Mouse (Mus musculus) hindbrain, embryonic 12.5 days (tissue): Measurements from ENCODE around the gene Lzts3. TPM values are rescaled to one million over a fixed set of nuclear protein-coding genes. Genes with fewer than 3 reads are reported as not detected.

Source experiments
- ATAC-seq: fragments of 200-750 bp; cut with Nextera tagmentation; 2 replicates; pipeline ENCODE4 v1.8.0; 2017; ENCODE audit warnings: moderate TSS enrichment; ENCODE audit not compliant: low FRiP score
- H3K27ac ChIP-seq: fragments of 300-500 bp; sonication (generic); 2 replicates; pipeline ENCODE4 v1.5.1; 2016; ENCODE audit warnings: mild to moderate bottlenecking
- H3K27me3 ChIP-seq: fragments of 300-500 bp; sonication (generic); 2 replicates; pipeline ENCODE4 v1.6.1; 2016; ENCODE audit warnings: mild to moderate bottlenecking
- H3K36me3 ChIP-seq: fragments of 300-500 bp; sonication (generic); 2 replicates; pipeline ENCODE4 v1.6.1; 2016; ENCODE audit warnings: mild to moderate bottlenecking
- H3K4me1 ChIP-seq: fragments of 300-500 bp; sonication (generic); 2 replicates; pipeline ENCODE4 v1.6.1; 2016
- H3K4me2 ChIP-seq: fragments of 300-500 bp; sonication (generic); replicated peaks from 2 replicates; pipeline ENCODE4 v1.6.1; 2016; ENCODE audit warnings: mild to moderate bottlenecking
- H3K4me3 ChIP-seq: fragments of 300-500 bp; sonication (generic); 2 replicates; pipeline ENCODE4 v1.5.1; 2016; ENCODE audit warnings: mild to moderate bottlenecking
- H3K9ac ChIP-seq: fragments of 300-500 bp; sonication (generic); 2 replicates; pipeline ENCODE4 v1.6.1; 2016; ENCODE audit warnings: mild to moderate bottlenecking, moderate library complexity
- H3K9me3 ChIP-seq: fragments of 300-500 bp; sonication (generic); replicated peaks from 2 replicates; pipeline ENCODE4 v1.6.1; 2016; ENCODE audit warnings: mild to moderate bottlenecking
- WGBS: fragments of 180-500 bp; shearing (Covaris S2); methylation state at CpG from one replicate; pipeline ENCODE4 v1.1.7; 2016; 5-methylcytosine and 5-hydroxymethylcytosine counted together
- polyA plus RNA-seq: library from polyadenylated mRNA; unstranded; fragments of >200 nt; fragmentation: Nextera tagmentation; extraction: Ambion mirVana; gene quantifications from 2 replicates; pipeline ENCODE4 v1.2.1, GENCODE M21; 2016

The Lzts3 gene
- polyA plus RNA-seq, 1 experiment from 2014 or later: 8.4 TPM

GRCm38 (mm10) chr2:130634006-130634738 is 8.4 kb downstream of the Lzts3 start:
- H3K9ac ChIP-seq: peak overlapping the region; percentile 54
- peaks cover 60% of the 10 kb centered on the region for H3K27me3 ChIP-seq
- ATAC-seq: peak; percentile 24; the same call in 1 of the 2 replicates

GRCm38 (mm10) chr2:130632887-130633675 is 9.5 kb downstream of the Lzts3 start:
- peaks cover 40% of the 10 kb centered on the region for H3K4me1 ChIP-seq
- no peaks in the 10 kb centered on the region for H3K36me3 ChIP-seq
- H3K27me3 ChIP-seq: peaks cover 49% of the 10 kb centered on the region
- H3K4me2 ChIP-seq: no peak overlapping the region
- WGBS: 47% methylated on average over 5 of the region's 5 CpGs
- no peak overlapping the region for H3K4me3 ChIP-seq
- ATAC-seq: no peak
- H3K9me3 ChIP-seq: no peaks in the 10 kb centered on the region
- H3K9ac ChIP-seq: no peak overlapping the region
- H3K27ac ChIP-seq: no peak overlapping the region

More at GRCm38 (mm10) chr2:130634006-130634738, 8.4 kb downstream of the Lzts3 start:
- peaks cover 35% of the 10 kb centered on the region for H3K4me1 ChIP-seq
- peak overlapping the region; percentile 70 for H3K4me2 ChIP-seq
- H3K27ac ChIP-seq: no peak overlapping the region
- peak overlapping the region; percentile 34 for H3K4me3 ChIP-seq
- no peaks in the 10 kb centered on the region for H3K36me3 ChIP-seq
- H3K9me3 ChIP-seq: no peaks in the 10 kb centered on the region
- WGBS: 8% methylated on average over 13 of the region's 14 CpGs

GRCm38 (mm10) chr2:130632416-130632815 is 10.2 kb downstream of the Lzts3 start:
- H3K36me3 ChIP-seq: peaks cover 3% of the 10 kb centered on the region
- WGBS: 79% methylated on average over 1 of the region's 1 CpGs
- H3K9me3 ChIP-seq: no peaks in the 10 kb centered on the region
- no peak overlapping the region for H3K9ac ChIP-seq
- peaks cover 38% of the 10 kb centered on the region for H3K4me1 ChIP-seq
- peaks cover 42% of the 10 kb centered on the region for H3K27me3 ChIP-seq
- H3K4me2 ChIP-seq: no peak overlapping the region
- H3K4me3 ChIP-seq: no peak overlapping the region
- H3K27ac ChIP-seq: no peak overlapping the region
- ATAC-seq: no peak

- peak; percentile 81 for ATAC-seq
- peaks cover 16% of the 10 kb centered on the region for H3K36me3 ChIP-seq
- peak within 1 kb of the TSS; percentile 95 for H3K4me2 ChIP-seq
- peaks cover 16% of the 10 kb centered on the region for H3K27me3 ChIP-seq
- WGBS: under 1% methylated on average over 25 of the region's 25 CpGs
- peaks cover 24% of the 10 kb centered on the region for H3K4me1 ChIP-seq
- H3K4me3 ChIP-seq: peak within 1 kb of the TSS; percentile 99
- H3K9ac ChIP-seq: peak within 1 kb of the TSS; percentile 93
- H3K9me3 ChIP-seq: no peaks in the 10 kb centered on the region
- H3K27ac ChIP-seq: peak within 1 kb of the TSS; percentile 74
Measured at GRCm38 (mm10) chr2:130629839-130630203, 12.8 kb downstream of the Lzts3 start, which contains the start of the genes Fastkd5 and Ubox5. TSS of gene Fastkd5 (minus strand) at chr2:130630027. TSS of gene Ubox5 (minus strand) at chr2:130630038.

GRCm38 (mm10) chr2:130629080-130629838 is 13.3 kb downstream of the Lzts3 start:
- H3K4me2 ChIP-seq: peak overlapping the region; percentile 95
- H3K27ac ChIP-seq: peak overlapping the region; percentile 74
- H3K27me3 ChIP-seq: peaks cover 11% of the 10 kb centered on the region
- 2% methylated on average over 37 of the region's 37 CpGs for WGBS
- peaks cover 18% of the 10 kb centered on the region for H3K4me1 ChIP-seq
- peak; percentile 55 for ATAC-seq
- peaks cover 19% of the 10 kb centered on the region for H3K36me3 ChIP-seq
- no peaks in the 10 kb centered on the region for H3K9me3 ChIP-seq
- H3K4me3 ChIP-seq: peak overlapping the region; percentile 99
- H3K9ac ChIP-seq: peak overlapping the region; percentile 93

- no peak overlapping the region for H3K4me3 ChIP-seq
- H3K27me3 ChIP-seq: peaks cover 2% of the 10 kb centered on the region
- no peaks in the 10 kb centered on the region for H3K9me3 ChIP-seq
- peaks cover 10% of the 10 kb centered on the region for H3K4me1 ChIP-seq
- peak overlapping the region; percentile 95 for H3K4me2 ChIP-seq
- H3K36me3 ChIP-seq: peaks cover 27% of the 10 kb centered on the region
- no peak overlapping the region for H3K27ac ChIP-seq
- no peak for ATAC-seq
- no peak overlapping the region for H3K9ac ChIP-seq
- WGBS: 58% methylated on average over 3 of the region's 3 CpGs
Measured at GRCm38 (mm10) chr2:130628424-130628823, 14.2 kb downstream of the Lzts3 start.

GRCm38 (mm10) chr2:130618972-130619371 is 23.6 kb downstream of the Lzts3 start:
- peaks cover 51% of the 10 kb centered on the region for H3K36me3 ChIP-seq
- no peaks in the 10 kb centered on the region for H3K9me3 ChIP-seq
- WGBS: 96% methylated on average over 7 of the region's 7 CpGs
- no peak overlapping the region for H3K9ac ChIP-seq
- ATAC-seq: no peak
- H3K27me3 ChIP-seq: no peaks in the 10 kb centered on the region
- H3K27ac ChIP-seq: no peak overlapping the region
- H3K4me1 ChIP-seq: no peaks in the 10 kb centered on the region
- no peak overlapping the region for H3K4me3 ChIP-seq
- no peak overlapping the region for H3K4me2 ChIP-seq

- Histone ChIP-seq H3K4me1 (no peaks in the 10 kb centered on the region), H3K27ac (no peak overlapping the region), H3K4me3 (no peak overlapping the region), H3K9ac (no peak overlapping the region), H3K9me3 (no peaks in the 10 kb centered on the region), H3K27me3 (no peaks in the 10 kb centered on the region), H3K4me2 (no peak overlapping the region), H3K36me3 (peaks cover 32% of the 10 kb centered on the region)
- ATAC-seq: no peak
- WGBS: 62% methylated on average over 3 of the region's 3 CpGs
Measured at GRCm38 (mm10) chr2:130613091-130613490, 29.5 kb downstream of the Lzts3 start.

GRCm38 (mm10) chr2:130602195-130602594 is 40.4 kb downstream of the Lzts3 start:
- no peak overlapping the region for H3K27ac ChIP-seq
- H3K4me1 ChIP-seq: no peaks in the 10 kb centered on the region
- H3K9me3 ChIP-seq: no peaks in the 10 kb centered on the region
- H3K27me3 ChIP-seq: no peaks in the 10 kb centered on the region
- no peak for ATAC-seq
- no peak overlapping the region for H3K4me3 ChIP-seq
- H3K4me2 ChIP-seq: no peak overlapping the region
- peaks cover 55% of the 10 kb centered on the region for H3K36me3 ChIP-seq
- WGBS: 85% methylated on average over 4 of the region's 4 CpGs
- no peak overlapping the region for H3K9ac ChIP-seq

GRCm38 (mm10) chr2:130598399-130598798 is 44.2 kb downstream of the Lzts3 start:
- no peak for ATAC-seq
- Histone ChIP-seq H3K4me1 (no peaks in the 10 kb centered on the region), H3K36me3 (peaks cover 66% of the 10 kb centered on the region), H3K4me3 (no peak overlapping the region), H3K4me2 (no peak overlapping the region), H3K9ac (no peak overlapping the region), H3K9me3 (no peaks in the 10 kb centered on the region), H3K27ac (no peak overlapping the region), H3K27me3 (no peaks in the 10 kb centered on the region)
- 71% methylated on average over 3 of the region's 3 CpGs for WGBS

GRCm38 (mm10) chr2:130597601-130598010 is 45.0 kb downstream of the Lzts3 start:
- no peaks in the 10 kb centered on the region for H3K9me3 ChIP-seq
- H3K27ac ChIP-seq: no peak overlapping the region
- H3K36me3 ChIP-seq: peaks cover 60% of the 10 kb centered on the region
- 26% methylated on average over 1 of the region's 1 CpGs for WGBS
- no peak overlapping the region for H3K4me3 ChIP-seq
- H3K4me2 ChIP-seq: no peak overlapping the region
- no peak overlapping the region for H3K9ac ChIP-seq
- ATAC-seq: no peak
- no peaks in the 10 kb centered on the region for H3K27me3 ChIP-seq
- H3K4me1 ChIP-seq: no peaks in the 10 kb centered on the region

- no peaks in the 10 kb centered on the region for H3K27me3 ChIP-seq
- no peak overlapping the region for H3K4me2 ChIP-seq
- peaks cover 59% of the 10 kb centered on the region for H3K36me3 ChIP-seq
- no peak overlapping the region for H3K27ac ChIP-seq
- WGBS: 85% methylated on average over 1 of the region's 1 CpGs
- H3K9ac ChIP-seq: no peak overlapping the region
- H3K4me3 ChIP-seq: no peak overlapping the region
- no peaks in the 10 kb centered on the region for H3K9me3 ChIP-seq
- ATAC-seq: no peak
- no peaks in the 10 kb centered on the region for H3K4me1 ChIP-seq
Measured at GRCm38 (mm10) chr2:130595596-130595995, 47.0 kb downstream of the Lzts3 start.
